Mouse (Mus musculus) forebrain, embryonic 15.5 days (tissue): ENCODE measurements around the gene Fyb. TPM values are rescaled to one million over a fixed set of nuclear protein-coding genes. Genes with fewer than 3 reads are reported as not detected.

Experiments used
- ATAC-seq: fragments of 200-750 bp; cut with Nextera tagmentation; replicated peaks from 2 replicates; pipeline ENCODE4 v1.8.0; 2017; ENCODE audit warnings: mild to moderate bottlenecking, moderate TSS enrichment, moderate library complexity
- H3K27ac ChIP-seq: fragments of 300-500 bp; sonication (generic); replicated peaks from 2 replicates; pipeline ENCODE4 v1.5.1; 2015; ENCODE audit warnings: mild to moderate bottlenecking, inconsistent platforms
- H3K27me3 ChIP-seq: fragments of 300-500 bp; sonication (generic); 2 replicates; pipeline ENCODE4 v1.6.1; 2015; ENCODE audit warnings: inconsistent platforms
- H3K36me3 ChIP-seq: fragments of 300-500 bp; sonication (generic); 2 replicates; pipeline ENCODE4 v1.6.1; 2015; ENCODE audit warnings: mild to moderate bottlenecking, inconsistent platforms
- H3K4me1 ChIP-seq: fragments of 300-500 bp; sonication (generic); 2 replicates; pipeline ENCODE4 v1.6.1; 2015; ENCODE audit warnings: inconsistent platforms
- H3K4me2 ChIP-seq: fragments of 300-500 bp; sonication (generic); replicated peaks from 2 replicates; pipeline ENCODE4 v1.6.1; 2015; ENCODE audit warnings: mild to moderate bottlenecking, inconsistent platforms
- H3K4me3 ChIP-seq: fragments of 300-500 bp; sonication (generic); 2 replicates; pipeline ENCODE4 v1.5.1; 2015; ENCODE audit warnings: mild to moderate bottlenecking, inconsistent platforms
- H3K9ac ChIP-seq: fragments of 300-500 bp; sonication (generic); replicated peaks from 2 replicates; pipeline ENCODE4 v1.6.1; 2015; ENCODE audit warnings: mild to moderate bottlenecking, inconsistent platforms
- H3K9me3 ChIP-seq: fragments of 300-500 bp; sonication (generic); 2 replicates; pipeline ENCODE4 v1.6.1; 2016; ENCODE audit warnings: inconsistent platforms
- WGBS: fragments of 180-500 bp; shearing (Covaris S2); methylation state at CpG from one replicate; pipeline ENCODE4 v1.1.7; 2015; ENCODE audit warnings: mixed read lengths; 5-methylcytosine and 5-hydroxymethylcytosine counted together
- polyA plus RNA-seq: library from polyadenylated mRNA; unstranded; fragments of >200 nt; fragmentation: Nextera tagmentation; extraction: Ambion mirVana; gene quantifications from 2 replicates; pipeline ENCODE4 v1.2.1, GENCODE M21; 2015

Gene Fyb
- polyA plus RNA-seq, 1 experiment from 2014 or later: 2.5 TPM

DNA sequence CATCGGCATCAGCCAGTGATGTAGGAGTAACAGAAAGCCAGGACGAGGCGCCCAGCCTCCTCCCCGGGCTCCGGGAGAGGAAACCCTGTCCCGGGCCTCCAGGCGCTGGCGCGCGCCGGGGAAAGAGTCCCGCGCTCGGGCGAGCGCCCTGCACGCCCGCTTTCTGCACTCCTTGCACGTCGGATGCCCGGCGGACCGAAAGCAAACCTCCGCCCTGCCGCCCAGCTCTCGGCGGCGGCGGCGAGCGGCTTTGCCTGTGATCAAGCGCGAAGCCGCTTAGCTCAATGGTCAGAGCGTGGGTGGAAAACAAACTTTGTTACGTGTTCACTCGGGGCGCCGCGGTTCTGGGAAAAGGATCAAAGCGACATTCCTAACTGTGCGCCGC lies 184.9 kb downstream of the Fyb start:
- Histone ChIP-seq H3K4me2 (peak overlapping the region; percentile 74), H3K27ac (peak overlapping the region; percentile 96), H3K9me3 (no peaks in the 10 kb centered on the region), H3K4me1 (peaks cover 29% of the 10 kb centered on the region), H3K27me3 (0 out of 2 replicates have a peak, but pooled peaks cover 4% of the 10 kb centered on the region), H3K4me3 (peak overlapping the region; percentile 92), H3K9ac (peak overlapping the region; percentile 97), H3K36me3 (no peaks in the 10 kb centered on the region)
- under 1% methylated on average over 43 of the region's 43 CpGs for WGBS
- peak; percentile 71 for ATAC-seq

DNA sequence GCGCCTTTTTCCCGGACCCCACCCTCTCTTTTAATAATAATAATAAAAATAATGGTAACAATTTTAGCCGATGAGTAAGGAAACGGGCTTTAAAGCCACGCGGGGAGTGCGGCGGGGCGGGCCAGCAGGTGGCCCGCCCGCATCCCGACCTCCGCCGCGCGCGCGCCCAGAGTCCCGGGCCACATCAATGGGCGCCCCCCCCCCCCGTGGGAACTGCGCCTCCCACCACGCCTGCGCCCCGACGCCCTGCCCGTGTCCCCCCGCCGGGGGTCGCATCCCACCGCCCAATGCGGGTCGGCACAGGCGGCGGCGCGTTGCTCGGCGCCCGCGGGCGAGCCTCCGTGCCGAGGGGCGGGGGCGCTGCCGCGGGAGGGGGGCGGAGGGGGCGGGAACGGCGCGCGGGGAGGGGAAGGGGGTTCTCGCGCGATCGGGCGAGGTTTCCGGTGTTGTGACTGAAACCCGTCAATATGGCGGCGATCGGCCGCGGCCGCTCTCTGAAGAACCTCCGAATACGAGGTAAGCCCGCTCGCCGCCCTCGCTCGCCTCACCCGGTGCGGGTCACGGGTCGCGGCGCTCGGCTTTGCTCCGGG lies 185.4 kb downstream of the Fyb start, which contains the start of gene Rictor:
Gene Rictor, plus strand, starts transcription at position 444 of the 590 bp plus-strand sequence.
- H3K4me1 ChIP-seq: peaks cover 34% of the 10 kb centered on the region
- peak within 1 kb of the TSS; percentile 96 for H3K27ac ChIP-seq
- under 1% methylated on average over 48 of the region's 82 CpGs for WGBS
- H3K36me3 ChIP-seq: no peaks in the 10 kb centered on the region
- H3K27me3 ChIP-seq: 0 out of 2 replicates have a peak, but pooled peaks cover 4% of the 10 kb centered on the region
- peak within 1 kb of the TSS; percentile 92 for H3K4me3 ChIP-seq
- peak within 1 kb of the TSS; percentile 95 for H3K4me2 ChIP-seq
- no peaks in the 10 kb centered on the region for H3K9me3 ChIP-seq
- H3K9ac ChIP-seq: peak within 1 kb of the TSS; percentile 97
- ATAC-seq: peak; percentile 91

DNA sequence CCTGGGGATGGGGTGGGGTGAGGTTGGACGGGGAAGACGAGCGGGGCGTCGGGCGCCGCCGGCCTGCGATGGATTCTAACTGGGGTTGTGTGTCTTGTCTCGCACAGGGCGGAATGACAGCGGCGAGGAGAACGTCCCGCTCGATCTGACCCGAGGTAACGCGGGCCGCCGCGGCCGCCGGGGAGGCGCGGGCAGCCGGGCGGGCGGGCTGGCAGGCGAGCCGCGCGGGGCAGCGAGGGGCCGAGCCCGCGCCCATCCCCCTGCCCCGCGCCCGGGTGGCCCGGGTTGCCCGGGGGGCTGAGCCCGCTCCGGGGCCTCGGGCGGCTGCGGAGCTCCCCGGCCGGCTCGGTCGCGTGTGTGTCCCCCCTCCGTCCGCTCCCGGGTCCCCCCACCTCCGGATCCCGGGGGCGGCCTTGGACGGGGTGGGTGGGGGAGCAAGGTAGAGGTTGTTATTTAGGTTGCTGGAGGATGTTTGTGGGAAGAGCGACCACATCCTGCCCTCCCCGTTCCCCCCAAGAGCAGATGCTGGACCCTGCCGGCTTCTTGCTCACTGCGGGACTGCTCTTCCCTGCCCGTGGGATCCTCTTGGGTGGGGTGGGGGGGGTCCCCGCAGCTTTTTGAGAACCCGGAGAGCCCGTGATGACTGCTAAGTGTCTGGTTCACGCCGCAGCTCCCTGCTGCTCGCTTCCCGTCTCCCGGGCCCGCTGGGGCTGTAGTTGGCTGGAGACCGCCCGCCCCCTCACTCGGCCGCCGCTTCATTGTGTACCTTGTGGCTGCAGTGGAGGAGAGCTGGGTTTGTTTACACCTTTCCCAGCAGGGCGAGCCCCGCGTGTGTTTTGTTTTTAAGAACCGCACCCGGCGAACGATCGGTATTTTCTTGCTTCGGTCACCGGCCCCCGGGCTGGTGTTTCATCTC lies 186.1 kb downstream of the Fyb start:
- Histone ChIP-seq H3K4me3 (peak overlapping the region; percentile 92), H3K4me2 (peak overlapping the region; percentile 95), H3K27ac (peak overlapping the region; percentile 96), H3K9ac (peak overlapping the region; percentile 97), H3K36me3 (no peaks in the 10 kb centered on the region), H3K27me3 (0 out of 2 replicates have a peak, but pooled peaks cover 4% of the 10 kb centered on the region), H3K9me3 (no peaks in the 10 kb centered on the region), H3K4me1 (peaks cover 41% of the 10 kb centered on the region)
- ATAC-seq: peak; percentile 86
- under 1% methylated on average over 86 of the region's 89 CpGs for WGBS

- peaks cover 46% of the 10 kb centered on the region for H3K4me1 ChIP-seq
- H3K36me3 ChIP-seq: no peaks in the 10 kb centered on the region
- 0 out of 2 replicates have a peak, but pooled peaks cover 4% of the 10 kb centered on the region for H3K27me3 ChIP-seq
- WGBS: 18% methylated on average over 8 of the region's 8 CpGs
- H3K9me3 ChIP-seq: no peaks in the 10 kb centered on the region
- no peak for ATAC-seq
- peak overlapping the region; percentile 97 for H3K9ac ChIP-seq
- peak overlapping the region; percentile 92 for H3K4me3 ChIP-seq
- H3K27ac ChIP-seq: 0 out of 2 replicates have a peak overlapping the region, but pooled peaks have one; percentile 96
- peak overlapping the region; percentile 95 for H3K4me2 ChIP-seq
Observed at GRCm38 (mm10) chr15:6709618-6710017, 187.0 kb downstream of the Fyb start.

DNA sequence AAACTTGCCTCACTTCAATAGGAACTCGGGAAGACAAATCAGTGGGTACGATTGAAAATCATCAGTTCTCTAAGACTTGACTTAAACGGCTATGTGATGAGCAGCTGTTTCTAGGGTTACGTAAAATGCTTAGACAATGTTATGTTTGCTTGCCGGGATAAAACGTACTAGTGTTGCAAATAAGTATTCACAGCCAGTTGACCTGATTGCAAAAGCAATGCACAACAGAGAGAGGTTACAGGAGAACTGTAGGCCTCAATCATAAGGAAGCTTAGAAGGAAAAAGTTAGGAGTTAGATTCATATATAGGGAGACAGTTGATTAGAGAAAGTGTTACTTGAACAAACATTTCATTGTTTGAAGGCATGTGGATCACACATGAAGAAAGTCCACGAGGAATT lies 187.7 kb downstream of the Fyb start:
- WGBS: 75% methylated on average over 7 of the region's 7 CpGs
- ATAC-seq: no peak
- peak overlapping the region; percentile 95; the same call in 1 of the 2 replicates for H3K4me2 ChIP-seq
- no peak overlapping the region for H3K27ac ChIP-seq
- no peak overlapping the region for H3K9ac ChIP-seq
- H3K9me3 ChIP-seq: no peaks in the 10 kb centered on the region
- peaks cover 52% of the 10 kb centered on the region for H3K4me1 ChIP-seq
- H3K27me3 ChIP-seq: 0 out of 2 replicates have a peak, but pooled peaks cover 4% of the 10 kb centered on the region
- H3K36me3 ChIP-seq: no peaks in the 10 kb centered on the region
- no peak overlapping the region for H3K4me3 ChIP-seq

DNA sequence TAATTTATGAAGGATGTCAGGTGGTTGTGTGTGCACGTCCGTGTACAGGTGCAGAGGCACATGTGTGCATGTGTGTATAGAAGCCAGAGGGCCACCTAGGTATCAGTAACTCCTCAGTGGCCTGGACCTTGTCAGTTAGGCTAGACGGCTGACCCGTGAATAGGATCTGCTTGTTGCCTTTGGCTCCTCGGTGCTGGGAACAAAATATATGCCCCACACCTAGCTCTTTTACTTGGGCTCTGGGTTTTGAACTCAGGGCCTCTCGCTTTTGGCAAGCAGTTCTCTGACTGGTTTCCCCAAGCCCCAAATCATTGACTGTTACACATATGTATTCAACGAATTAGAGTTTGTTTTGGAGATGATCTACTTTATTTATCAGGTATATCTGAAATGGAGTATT lies 188.6 kb downstream of the Fyb start:
- Histone ChIP-seq H3K4me1 (peaks cover 52% of the 10 kb centered on the region), H3K9me3 (no peaks in the 10 kb centered on the region), H3K4me3 (no peak overlapping the region), H3K27me3 (0 out of 2 replicates have a peak, but pooled peaks cover under 1% of the 10 kb centered on the region), H3K9ac (no peak overlapping the region), H3K4me2 (no peak overlapping the region), H3K27ac (no peak overlapping the region), H3K36me3 (no peaks in the 10 kb centered on the region)
- 87% methylated on average over 7 of the region's 7 CpGs for WGBS
- ATAC-seq: no peak

Other genes with a start within 250 kb of the Fyb start
- gene Dab2, start 223.1 kb upstream of the Fyb start, polyA plus RNA-seq: 10.4 and 11.8 TPM in 2 replicates
- gene C9, start 77.5 kb upstream of the Fyb start, polyA plus RNA-seq: not detected in 2 replicates
- 59.1 and 60.7 TPM in 2 replicates for gene Rictor, start 185.5 kb downstream of the Fyb start, polyA plus RNA-seq